Mouse (Mus musculus): Measurements from ENCODE around the gene Akap2.

GRCm38 (mm10) chr4:57822641-57823040 is 105.2 kb downstream of the Akap2 start:
- no peak for TF ChIP-seq CTCF (IDR thresholded peaks at IDR 0.05; ENCODE audit: insufficient read depth, low read depth, low read length)
- no peak for TF ChIP-seq POLR2A (IDR thresholded peaks at IDR 0.05; ENCODE audit: insufficient read depth, low read depth, low read length)
